Mouse (Mus musculus) olfactory bulb, adult 2 months (tissue): ENCODE measurements around the gene Tpbgl.

Experiments used
- CTCF ChIP-seq: fragments of 200-500 bp; IDR thresholded peaks from 2 replicates; pipeline ENCODE4 v1.5.1; 2012; ENCODE audit warnings: low read depth, mild to moderate bottlenecking, low read length, moderate library complexity; ENCODE audit not compliant: insufficient read depth
- POLR2A ChIP-seq: fragments of 200-500 bp; IDR thresholded peaks from 2 replicates; pipeline ENCODE4 v1.6.1; 2012; ENCODE audit warnings: mild to moderate bottlenecking, low read depth, low read length, moderate library complexity; ENCODE audit not compliant: insufficient read depth

DNA sequence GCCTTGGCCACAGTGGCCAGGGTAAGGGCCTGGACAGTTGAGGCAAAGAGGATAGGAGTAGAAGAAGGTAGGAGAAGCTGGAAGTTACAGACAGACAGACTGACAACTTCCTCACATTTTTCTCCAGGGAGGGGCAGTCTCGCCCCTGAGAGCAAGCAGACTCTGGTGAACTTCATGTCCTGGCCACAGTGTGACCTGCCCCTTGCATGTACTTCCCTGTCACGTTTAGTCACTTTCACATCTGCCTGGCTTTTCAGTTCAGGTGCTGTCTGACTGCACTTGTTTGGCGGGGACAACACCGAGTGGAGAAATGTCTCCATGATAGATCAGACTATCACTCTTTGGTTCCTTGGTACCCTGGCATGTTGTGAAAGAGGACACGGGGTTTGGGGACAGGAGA is 47.3 kb upstream of the Tpbgl start:
- no peak for TF ChIP-seq CTCF
- no peak for TF ChIP-seq POLR2A
